8 mouse cellular contexts compared by ENCODE assay signal in the genomic region with DNA sequence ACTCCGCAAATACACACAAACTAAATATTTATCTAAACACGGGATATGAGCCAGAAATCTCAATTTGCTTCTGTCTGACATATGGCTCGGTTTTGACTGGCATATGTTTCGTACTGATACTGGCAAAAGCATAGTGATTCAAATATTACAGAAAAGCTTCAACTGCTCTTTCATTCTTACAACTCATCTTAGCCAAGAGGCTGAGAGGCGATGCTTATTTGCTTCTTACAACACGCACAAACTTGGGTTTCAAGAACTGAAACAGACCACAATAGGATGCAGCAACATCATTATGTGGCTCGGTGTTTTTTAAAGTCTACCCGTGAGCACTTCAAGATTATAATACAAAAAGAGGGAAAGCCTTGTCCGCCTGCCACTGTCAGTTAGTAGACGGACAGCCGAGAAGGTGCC. TPM values are rescaled to one million over a fixed set of nuclear protein-coding genes. Genes with fewer than 3 reads are reported as not detected.
A peak's percentile ranks its signal among the peaks of the same experiment; 100 is the strongest.
DNase-seq lines count a peak whose midpoint lies in the region; ATAC-seq and TF ChIP-seq lines count a peak whose summit lies in the region.

No protein-coding gene starts in this region.

- no peak overlapping the region for H3K27ac ChIP-seq in kidney, embryonic 14.5 days (ENCODE audit: low read depth, low read length)
- H3K27ac ChIP-seq in MEL (ENCODE audit: control insufficient read depth, low read depth, low read length): no peak overlapping the region
- H3K27ac ChIP-seq in embryonic facial prominence, embryonic 13.5 days: no peak overlapping the region
- H3K27ac ChIP-seq in midbrain, embryonic 13.5 days: no peak overlapping the region

- DNase-seq in kidney, postnatal 36 days: no peak
- peak; percentile 36 for DNase-seq in MEL (ENCODE audit: low read depth, low spot score)
- peak; percentile 15 to 70 for DNase-seq in layer of hippocampus, adult 18-20 months (ENCODE audit: low spot score in 2 of 2)
- DNase-seq in frontal cortex, adult 2 months (ENCODE audit: extremely low spot score in 1 of 2, low spot score in 1 of 2): no peak

- no peaks in the 10 kb centered on the region for H3K27me3 ChIP-seq in kidney, embryonic 14.5 days (ENCODE audit: control insufficient read depth, insufficient read depth, low read length)
- no peaks in the 10 kb centered on the region for H3K27me3 ChIP-seq in MEL (ENCODE audit: control insufficient read depth in 1 of 2, insufficient read depth in 2 of 2, low read length in 2 of 2)
- H3K27me3 ChIP-seq in embryonic facial prominence, embryonic 13.5 days: peaks cover 8% of the 10 kb centered on the region
- H3K27me3 ChIP-seq in midbrain, embryonic 13.5 days: peaks cover 12% of the 10 kb centered on the region

- H3K9me3 ChIP-seq in kidney, embryonic 14.5 days (ENCODE audit: control insufficient read depth, low read length): no peaks in the 10 kb centered on the region
- no peaks in the 10 kb centered on the region for H3K9me3 ChIP-seq in MEL (replicated peaks; ENCODE audit: insufficient read depth, low read length)
- H3K9me3 ChIP-seq in embryonic facial prominence, embryonic 13.5 days: no peaks in the 10 kb centered on the region
- no peaks in the 10 kb centered on the region for H3K9me3 ChIP-seq in midbrain, embryonic 13.5 days

- TF ChIP-seq CTCF in MEL (IDR thresholded peaks at IDR 0.05 in 2 of 3, conservative IDR thresholded peaks at IDR 0.05 in 1 of 3; ENCODE audit: control insufficient read depth in 1 of 3, insufficient read depth in 1 of 3, low read depth in 2 of 3, low read length in 3 of 3, poor library complexity in 1 of 3, severe bottlenecking in 1 of 3): no peak

- peaks cover 3% of the 10 kb centered on the region; the same call in 1 of the 2 replicates for H3K4me1 ChIP-seq in kidney, embryonic 14.5 days (ENCODE audit: control insufficient read depth, insufficient read depth, low read length)
- peaks cover 0 to 2% of the 10 kb centered on the region in 2 experiments; a peak in 1 of 4 replicates for H3K4me1 ChIP-seq in MEL (ENCODE audit: control insufficient read depth in 1 of 2, insufficient read depth in 2 of 2, low read length in 2 of 2)
- H3K4me1 ChIP-seq in embryonic facial prominence, embryonic 13.5 days: peaks cover 5% of the 10 kb centered on the region; the same call in 1 of the 2 replicates
- peaks cover 14% of the 10 kb centered on the region for H3K4me1 ChIP-seq in midbrain, embryonic 13.5 days (replicated peaks)

- no peak for TF ChIP-seq POLR2A in MEL (IDR thresholded peaks at IDR 0.05; ENCODE audit: control insufficient read depth in 1 of 2, insufficient read depth in 1 of 2, low read depth in 1 of 2, low read length in 2 of 2, poor library complexity in 1 of 2)

- H3K9ac ChIP-seq in kidney, embryonic 14.5 days (ENCODE audit: low read depth, low read length): peak overlapping the region; percentile 44; the same call in 1 of the 2 replicates
- H3K9ac ChIP-seq in MEL (ENCODE audit: control insufficient read depth, low read depth, low read length, poor library complexity, severe bottlenecking): no peak overlapping the region
- no peak overlapping the region for H3K9ac ChIP-seq in embryonic facial prominence, embryonic 13.5 days
- H3K9ac ChIP-seq in midbrain, embryonic 13.5 days (replicated peaks): peak overlapping the region; percentile 90

- peaks cover 8% of the 10 kb centered on the region for H3K79me2 ChIP-seq in MEL (ENCODE audit: control insufficient read depth, insufficient read depth, low read length, poor library complexity)

- no peak for TF ChIP-seq RAD21 in MEL (IDR thresholded peaks at IDR 0.05; ENCODE audit: low read depth, low read length)

- no peaks in the 10 kb centered on the region for H3K36me3 ChIP-seq in kidney, embryonic 14.5 days (ENCODE audit: control insufficient read depth, insufficient read depth, low read length)
- peaks cover 0 to 2% of the 10 kb centered on the region in 2 experiments; a peak in 1 of 4 replicates for H3K36me3 ChIP-seq in MEL (ENCODE audit: control insufficient read depth in 1 of 2, insufficient read depth in 2 of 2, low read length in 2 of 2)
- no peaks in the 10 kb centered on the region for H3K36me3 ChIP-seq in embryonic facial prominence, embryonic 13.5 days
- no peaks in the 10 kb centered on the region for H3K36me3 ChIP-seq in midbrain, embryonic 13.5 days

- TF ChIP-seq EP300 in MEL (IDR thresholded peaks at IDR 0.05; ENCODE audit: low read depth in 1 of 2, low read length in 2 of 2): no peak

- no peak for ATAC-seq in kidney, embryonic 14.5 days (ENCODE audit: low FRiP score, low TSS enrichment)
- ATAC-seq in embryonic facial prominence, embryonic 13.5 days (ENCODE audit: insufficient number of reproducible peaks, insufficient read depth, low FRiP score, low TSS enrichment, low read depth): no peak
- ATAC-seq in midbrain, embryonic 13.5 days: no peak
- ATAC-seq in inflammation-experienced regulatory T-cells, adult 6 months: no peak

- 37% methylated on average over 11 of the region's 11 CpGs for WGBS in kidney, embryonic 14.5 days
- WGBS in embryonic facial prominence, embryonic 13.5 days: 29% methylated on average over 11 of the region's 11 CpGs
- 35% methylated on average over 11 of the region's 11 CpGs for WGBS in midbrain, embryonic 13.5 days

- H3K4me2 ChIP-seq in kidney, embryonic 14.5 days (replicated peaks; ENCODE audit: low read depth, low read length): peak overlapping the region; percentile 85
- peak overlapping the region; percentile 82 for H3K4me2 ChIP-seq in embryonic facial prominence, embryonic 13.5 days
- H3K4me2 ChIP-seq in midbrain, embryonic 13.5 days (replicated peaks): peak overlapping the region; percentile 74

- H3K4me3 ChIP-seq in kidney, embryonic 14.5 days (ENCODE audit: low read length): peak overlapping the region; percentile 78
- H3K4me3 ChIP-seq in MEL (ENCODE audit: control insufficient read depth in 1 of 2, insufficient read depth in 1 of 2, low read depth in 2 of 2, low read length in 2 of 2): peak overlapping the region; percentile 71 to 89
- peak overlapping the region; percentile 85 for H3K4me3 ChIP-seq in embryonic facial prominence, embryonic 13.5 days
- peak overlapping the region; percentile 90 for H3K4me3 ChIP-seq in midbrain, embryonic 13.5 days (replicated peaks)

TF ChIP-seq in MEL, 35 proteins besides CTCF, POLR2A, EP300 and RAD21:
- TF ChIP-seq RCOR1 (IDR thresholded peaks at IDR 0.05; ENCODE audit: low read depth, low read length): peak; percentile 35; the same call in 1 of the 2 replicates
- no peak for TF ChIP-seq HCFC1 (IDR thresholded peaks at IDR 0.05; ENCODE audit: low read depth, low read length)
- TF ChIP-seq MEF2A (IDR thresholded peaks at IDR 0.05; ENCODE audit: extremely low read depth, insufficient replicate concordance, low read depth, low read length, poor library complexity, severe bottlenecking): no peak
- TF ChIP-seq ETS1 (IDR thresholded peaks at IDR 0.05; ENCODE audit: low read depth, low read length): peak; percentile 31; the same call in 1 of the 2 replicates
- TF ChIP-seq TCF12 (IDR thresholded peaks at IDR 0.05; ENCODE audit: low read depth, low read length): peak; percentile 17; the same call in 1 of the 2 replicates
TF ChIP-seq in MEL: peak in this region for 3.

RNA-seq across cellular contexts. Expression of gene Fndc3a, which starts 1.2 kb away (rescaled TPM):
- polyA plus RNA-seq in kidney, embryonic 14.5 days (2014; fragmentation: Nextera tagmentation; extraction: Ambion mirVana): 33.5 and 55.5 TPM in 2 replicates
- total RNA-seq in MEL (2012; rRNA removed): 3.9 and 4.2 TPM in 2 replicates
- polyA plus RNA-seq in MEL (2012; ENCODE audit: insufficient read depth in 1 of 2, insufficient read length in 2 of 2, low read depth in 1 of 2, low replicate concordance in 2 of 2, missing spikeins in 1 of 2): 1 to 10 TPM in 1 of 2 experiments, not detected in 1; 9.0 TPM
- 48.1 and 48.2 TPM in 2 replicates for polyA plus RNA-seq in embryonic facial prominence, embryonic 13.5 days (2015; fragmentation: Nextera tagmentation; extraction: Ambion mirVana)
- 10 to 100 TPM; 40.6 to 44.8 TPM for total RNA-seq in layer of hippocampus, adult 18-20 months (2021)
- polyA plus RNA-seq in midbrain, embryonic 13.5 days (2015; fragmentation: Nextera tagmentation; extraction: Ambion mirVana): 57.3 and 59.1 TPM in 2 replicates
- 24.8 and 26.8 TPM in 2 replicates for polyA plus RNA-seq in frontal cortex, adult 2 months (2012; rRNA removed)
- polyA plus RNA-seq in inflammation-experienced regulatory T-cells, adult 6 months (2017; shearing (Covaris generic)): 10 to 100 TPM; 13.7 to 24.8 (median 19.6) TPM

Comparison
In these comparisons a context has a peak if more than half of its experiments do, and no peak if none do; other contexts are left out.
1. H3K9ac ChIP-seq: peak in kidney, embryonic 14.5 days (single experiment) and midbrain, embryonic 13.5 days (single experiment); none in MEL (single experiment) and embryonic facial prominence, embryonic 13.5 days (single experiment).
2. DNase-seq: peak in MEL (single experiment) and layer of hippocampus, adult 18-20 months (2 of 2); none in kidney, postnatal 36 days (0 of 2) and frontal cortex, adult 2 months (0 of 2).
3. Peak in every context shown above with its lines, with median percentiles within 50 percentile points of each other: H3K4me2 ChIP-seq and H3K4me3 ChIP-seq.